Mouse (Mus musculus) olfactory bulb, adult 2 months (tissue): Measurements from ENCODE around the gene Grin3b.

Experiments
- CTCF ChIP-seq: fragments of 200-500 bp; IDR thresholded peaks from 2 replicates; pipeline ENCODE4 v1.5.1; 2012; ENCODE audit warnings: low read depth, mild to moderate bottlenecking, low read length, moderate library complexity; ENCODE audit not compliant: insufficient read depth
- POLR2A ChIP-seq: fragments of 200-500 bp; IDR thresholded peaks from 2 replicates; pipeline ENCODE4 v1.6.1; 2012; ENCODE audit warnings: mild to moderate bottlenecking, low read depth, low read length, moderate library complexity; ENCODE audit not compliant: insufficient read depth

- TF ChIP-seq CTCF (no peak), POLR2A (no peak)
Measured at GRCm38 (mm10) chr10:80017771-80018170, 47.3 kb downstream of the Grin3b start.
